Mouse (Mus musculus): ENCODE results near the gene Fyb.

Fyb gene

DNA sequence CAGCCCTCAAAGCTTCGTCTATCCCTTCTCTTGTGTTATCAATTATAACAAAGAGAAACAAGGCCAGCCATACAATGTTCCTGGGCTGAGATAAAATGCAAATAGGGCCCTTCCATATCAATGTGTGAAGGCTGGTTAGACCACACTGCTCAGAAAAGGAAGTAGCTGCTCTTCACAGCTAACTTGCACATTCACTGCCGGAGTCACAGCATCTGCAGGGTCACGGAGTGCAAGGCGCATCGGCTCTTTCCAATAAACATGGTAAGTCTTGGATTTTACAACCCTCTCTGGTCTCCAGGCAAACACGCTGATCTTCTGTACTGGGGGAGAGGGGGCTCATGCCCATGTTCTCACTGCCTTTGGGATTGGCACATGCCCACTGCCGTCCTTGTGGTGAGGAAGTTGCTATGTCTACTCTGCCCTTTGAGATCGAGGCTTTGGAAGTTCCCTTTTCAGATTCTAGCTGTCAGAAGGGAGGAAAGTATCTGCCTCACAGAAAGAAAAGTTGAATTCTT is at the start of gene Fyb:
Fyb (plus strand) TSS at position 201 of the 515 bp plus-strand sequence.
- no peak for DNase-seq (ENCODE audit: extremely low read depth, low read depth, low spot score)

DNA sequence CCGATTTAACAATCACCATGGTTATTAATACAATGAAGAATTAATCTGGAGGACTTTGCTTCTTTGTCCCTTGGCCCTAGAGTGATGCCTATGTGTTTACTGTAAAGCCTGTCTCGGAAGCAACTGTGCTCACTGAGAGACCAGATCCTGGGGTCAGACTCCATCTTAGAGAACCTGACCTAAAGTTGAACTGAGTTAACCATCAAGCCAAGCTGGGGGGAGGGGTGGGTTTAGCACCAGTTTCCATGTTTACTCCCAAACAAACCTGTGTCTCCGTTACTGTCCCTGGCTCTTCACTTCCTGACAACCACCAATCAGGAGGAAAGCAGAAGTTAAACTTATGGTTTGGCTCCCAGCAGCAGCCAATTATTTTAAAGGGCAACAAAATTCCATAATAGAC is 39.1 kb upstream of the Fyb start:
- no peak for DNase-seq (ENCODE audit: extremely low read depth, low read depth, low spot score)

DNA sequence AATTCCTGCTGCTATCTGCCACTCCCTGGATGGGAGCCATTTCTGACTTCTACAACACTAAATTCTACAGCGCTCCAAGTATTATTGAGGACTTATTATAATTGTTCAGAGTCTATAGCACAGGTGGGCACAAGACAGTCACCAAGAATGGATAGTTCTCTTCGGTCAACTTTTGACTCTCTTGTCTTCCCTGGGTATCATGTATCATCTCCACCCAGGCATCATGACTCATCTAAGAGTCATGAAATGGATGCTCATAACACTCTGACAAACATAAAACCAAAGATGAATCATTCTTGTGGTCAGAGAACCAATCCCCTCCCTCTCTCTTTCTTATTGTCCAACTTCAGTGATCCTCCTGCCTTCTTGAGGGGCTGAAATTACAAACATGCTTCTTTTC is 30.3 kb upstream of the Fyb start:
- DNase-seq (ENCODE audit: extremely low read depth, low read depth, low spot score): no peak

DNA sequence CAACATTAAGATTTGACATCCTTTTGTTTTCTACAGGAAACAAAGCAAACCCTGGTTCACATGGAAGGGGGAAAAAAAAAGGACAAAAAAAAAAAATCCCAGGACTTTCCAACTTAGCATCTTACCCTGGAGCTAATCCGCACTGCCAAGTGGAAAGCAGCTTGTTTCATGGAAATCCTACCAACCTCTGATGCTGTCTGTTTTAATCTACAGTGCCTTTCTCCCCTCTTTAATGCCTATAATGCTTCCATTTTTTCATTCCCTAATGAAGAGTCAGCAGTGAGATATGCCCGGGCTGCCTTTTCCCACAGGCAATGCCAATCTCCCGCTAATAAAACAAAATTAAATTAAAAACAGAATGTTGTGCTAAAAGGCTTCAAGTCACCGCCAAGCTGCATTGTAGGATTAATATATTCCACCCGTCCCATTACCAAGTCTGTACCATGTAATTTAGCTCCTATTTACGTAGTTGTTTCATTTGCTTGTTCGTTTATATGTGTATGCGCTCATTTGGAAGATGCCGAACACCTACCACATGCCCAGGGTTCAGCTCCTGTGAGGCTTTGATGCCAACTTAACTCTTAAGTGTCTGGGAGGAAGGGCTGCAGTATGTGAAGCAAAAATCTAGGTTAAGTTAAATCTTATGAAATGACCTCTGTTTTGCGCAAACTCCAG is 24.1 kb upstream of the Fyb start:
- no peak for DNase-seq (ENCODE audit: extremely low read depth, low read depth, low spot score)

DNA sequence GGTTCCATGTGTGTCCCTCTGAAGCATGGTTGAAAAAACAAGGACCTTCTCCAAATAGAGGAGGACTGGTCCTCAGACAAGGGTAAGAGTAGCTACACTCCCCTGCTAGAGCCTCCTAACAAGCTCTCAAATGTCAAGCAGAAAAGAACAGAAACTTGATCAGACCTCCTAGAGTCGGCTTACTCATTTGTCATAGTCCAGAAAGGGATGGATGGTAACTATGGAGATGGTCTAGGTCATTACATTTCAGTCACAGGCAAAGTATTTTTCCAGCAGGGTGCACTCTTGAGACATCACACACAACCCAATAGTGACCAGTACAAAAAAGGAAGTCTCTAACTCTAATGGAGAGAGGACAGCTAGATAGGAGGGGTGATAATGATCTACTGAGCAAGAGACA is 21.9 kb upstream of the Fyb start:
- no peak for DNase-seq (ENCODE audit: extremely low read depth, low read depth, low spot score)

DNA sequence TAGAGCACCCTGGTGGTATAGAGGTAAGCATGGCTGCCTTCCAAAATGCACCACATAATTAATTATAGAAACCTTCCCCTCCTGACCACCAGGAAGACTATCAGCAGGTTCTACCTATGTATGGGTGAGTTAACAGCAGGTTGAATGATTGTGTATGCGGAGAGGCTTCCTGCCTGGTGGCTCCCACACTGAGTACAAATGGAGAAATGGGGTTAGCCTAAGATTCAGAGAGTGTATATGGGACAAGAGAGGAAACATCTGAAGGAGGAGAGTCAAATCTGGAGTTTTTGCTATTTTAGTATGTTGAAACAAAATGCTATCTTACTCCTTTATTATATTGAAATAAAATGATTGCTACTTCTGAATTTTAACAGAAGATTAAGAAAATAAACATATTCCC is 5.1 kb upstream of the Fyb start:
- DNase-seq (ENCODE audit: extremely low read depth, low read depth, low spot score): no peak

DNA sequence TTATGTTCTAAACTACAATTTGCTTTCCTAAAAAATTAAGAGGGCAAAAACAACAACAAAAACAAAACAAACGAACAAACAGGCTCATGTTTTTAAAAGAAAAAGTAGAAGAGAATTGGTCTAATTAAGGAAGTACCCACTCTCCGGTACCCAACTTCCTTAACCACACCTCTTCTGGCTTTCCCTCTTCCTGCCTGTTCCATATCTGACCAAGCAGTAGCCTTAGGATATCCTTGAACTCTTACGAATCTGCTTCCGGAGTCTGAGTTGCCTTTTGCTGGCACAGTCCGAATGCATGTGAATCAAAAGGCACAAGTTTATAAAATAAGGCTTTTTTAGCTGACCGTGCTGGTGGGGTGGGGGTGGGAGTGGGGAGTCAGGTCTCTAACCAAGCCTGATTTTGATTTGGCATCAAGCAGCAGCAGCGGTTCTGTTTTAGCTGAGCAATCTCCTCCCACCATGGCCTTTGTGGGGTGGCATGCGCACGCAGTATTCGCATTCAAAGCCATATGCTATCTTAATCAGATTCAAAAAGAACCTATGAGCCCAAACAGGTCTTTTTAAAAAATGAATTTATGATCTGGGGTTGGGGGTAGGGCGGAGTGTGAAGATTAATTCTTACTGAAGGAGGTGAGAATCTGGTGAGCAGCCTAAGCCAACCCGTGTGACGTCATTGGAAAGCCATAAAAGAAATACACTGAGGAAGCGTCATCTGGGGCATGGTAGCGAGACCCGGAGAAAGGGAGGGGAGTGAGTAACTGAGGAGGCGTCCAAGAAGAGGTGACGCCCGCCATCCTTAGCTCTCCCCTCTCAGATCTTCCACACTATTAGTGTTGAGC is 3.0 kb upstream of the Fyb start:
- DNase-seq (ENCODE audit: extremely low read depth, low read depth, low spot score): no peak

DNA sequence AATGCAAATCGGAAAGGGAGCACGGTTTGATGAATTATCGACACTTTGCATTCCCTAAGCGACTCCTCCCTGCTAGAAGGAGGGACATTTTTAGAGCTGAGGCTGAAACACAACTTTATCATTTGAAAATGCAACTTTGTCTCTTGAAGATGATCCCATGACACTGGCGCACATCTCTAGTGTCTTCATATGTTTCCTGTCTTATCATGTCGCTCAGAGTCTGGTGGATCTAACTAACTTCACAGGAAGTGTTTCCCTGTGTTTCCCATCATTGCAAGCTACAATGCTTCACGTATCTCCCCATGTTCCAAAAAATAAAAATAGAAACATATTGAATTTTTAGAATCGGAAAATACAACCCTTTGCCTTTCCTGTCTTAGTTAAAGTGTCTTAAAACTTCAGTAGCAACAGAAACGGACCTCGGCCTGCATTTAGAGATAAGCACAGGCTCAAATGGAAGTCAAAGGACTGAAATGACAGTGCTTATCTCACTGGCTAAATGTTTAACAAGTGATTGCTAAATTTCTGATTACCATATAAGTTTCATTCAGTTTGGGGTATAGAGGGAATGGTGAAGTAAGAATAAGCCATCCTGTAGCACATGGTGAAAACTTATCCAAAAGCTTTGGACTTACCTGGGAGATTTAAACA is 2.0 kb upstream of the Fyb start:
- no peak for DNase-seq (ENCODE audit: extremely low read depth, low read depth, low spot score)

DNA sequence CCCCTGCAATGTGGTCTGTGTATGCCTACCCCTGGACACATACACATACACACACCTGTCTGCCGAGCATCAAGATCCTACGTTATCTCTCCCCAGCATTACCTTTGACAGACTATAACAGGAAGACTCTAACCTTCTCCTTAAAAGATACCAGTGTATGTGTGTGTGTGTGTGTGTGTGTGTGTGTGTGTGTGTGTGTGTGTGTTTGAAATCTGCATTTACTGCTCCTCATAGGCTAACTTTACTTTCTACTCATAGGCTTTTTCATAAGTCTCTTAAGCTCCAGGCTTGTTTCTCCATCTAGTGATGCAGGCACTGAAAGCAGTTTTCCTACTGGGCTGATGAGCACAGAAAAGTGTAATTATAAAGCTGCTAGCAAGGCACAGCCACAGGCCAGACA is 2.1 kb downstream of the Fyb start:
- no peak for DNase-seq (ENCODE audit: extremely low read depth, low read depth, low spot score)

DNA sequence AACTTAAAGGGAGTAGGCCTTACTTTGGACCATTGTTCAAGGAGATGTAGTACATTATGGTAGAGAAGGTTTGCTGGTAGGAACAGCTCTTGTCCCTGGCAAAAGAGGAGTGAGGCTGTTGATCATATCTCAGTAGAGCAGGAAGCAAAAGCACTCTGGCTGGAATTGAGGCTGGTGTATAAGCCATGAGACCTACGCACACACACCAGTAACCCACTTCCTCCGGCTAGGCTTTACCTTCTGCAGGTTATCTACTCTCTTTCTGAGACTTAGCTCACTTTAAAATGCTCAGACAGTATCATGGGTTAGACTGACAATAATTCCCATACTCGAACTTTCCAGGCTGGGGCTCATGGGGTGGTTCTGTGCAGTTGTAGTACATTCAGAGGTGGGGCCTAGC is 2.7 kb downstream of the Fyb start:
- DNase-seq (ENCODE audit: extremely low read depth, low read depth, low spot score): no peak

DNA sequence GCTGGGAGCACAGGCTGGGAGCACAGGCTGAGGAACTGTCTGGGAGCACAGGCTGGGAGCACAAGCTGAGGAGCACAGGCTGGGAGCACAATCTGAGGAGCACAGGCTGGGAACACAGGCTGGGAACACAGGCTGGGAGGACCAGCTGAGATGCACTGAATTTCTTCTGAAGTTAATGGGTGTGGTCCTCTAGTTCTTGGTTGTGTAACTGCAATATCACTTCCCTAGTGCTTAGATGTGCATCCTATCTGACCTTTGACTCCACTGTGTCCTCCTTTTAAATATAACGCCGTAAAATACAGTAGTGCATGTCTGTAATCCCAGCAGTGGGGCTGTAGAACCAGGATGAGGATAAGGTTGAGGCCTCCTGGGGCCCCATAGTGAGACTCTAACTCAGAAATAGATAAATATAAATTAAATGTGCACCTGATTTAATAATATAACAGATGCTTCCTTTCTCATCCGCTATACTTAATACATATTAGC is 11.2 kb downstream of the Fyb start:
- DNase-seq (ENCODE audit: extremely low read depth, low read depth, low spot score): no peak

DNA sequence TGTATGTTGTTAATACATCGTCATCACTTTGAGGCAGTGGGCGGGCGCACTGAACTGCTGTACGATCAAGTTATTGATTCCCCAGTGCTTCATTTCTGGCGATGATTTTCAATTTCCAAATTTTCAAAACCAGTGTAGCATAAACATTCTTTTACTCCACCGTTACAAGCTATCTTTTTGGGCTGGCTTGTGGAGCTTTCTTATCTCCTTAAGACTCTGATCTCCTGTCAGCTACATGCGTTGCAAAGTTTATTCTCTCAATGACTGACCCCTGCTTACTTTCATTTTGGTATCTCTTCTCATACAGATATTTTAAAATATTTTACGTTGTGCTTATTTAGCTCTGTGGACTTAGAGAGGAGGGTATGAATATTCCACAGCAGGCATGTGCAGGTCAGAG is 11.9 kb downstream of the Fyb start:
- DNase-seq (ENCODE audit: extremely low read depth, low read depth, low spot score): no peak

DNA sequence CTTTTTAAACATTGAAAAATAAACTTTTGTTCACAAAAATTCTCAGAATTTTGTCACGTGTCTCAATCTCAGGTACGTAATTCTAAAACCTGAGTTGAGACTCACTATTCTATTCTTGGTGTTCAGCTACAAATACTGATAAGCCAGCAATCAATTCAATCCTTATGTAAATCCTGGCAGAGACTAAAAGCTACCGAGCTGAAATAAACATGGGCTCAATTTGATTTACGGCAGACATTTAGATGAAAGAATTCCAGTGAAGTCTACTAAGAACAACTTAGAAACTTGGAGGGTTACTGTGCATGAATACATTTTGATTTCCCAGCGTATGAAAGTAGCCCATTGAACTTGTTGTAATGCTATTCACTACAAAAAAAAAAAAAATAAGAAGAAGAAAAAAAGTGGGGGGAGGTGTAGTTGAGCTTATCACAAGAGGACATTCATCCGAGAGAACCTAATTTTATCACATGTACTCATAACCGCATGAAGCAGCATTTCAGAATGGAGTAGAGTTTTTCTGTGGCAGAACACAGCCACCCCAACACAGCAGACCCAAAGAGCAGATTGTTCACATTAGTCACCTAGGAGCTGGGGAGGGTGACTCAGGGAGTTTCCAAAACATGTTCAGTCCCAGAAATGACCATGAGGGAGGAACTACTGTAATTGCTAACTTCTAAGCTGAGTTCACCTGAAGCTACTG is 17.1 kb downstream of the Fyb start:
- no peak for DNase-seq (ENCODE audit: extremely low read depth, low read depth, low spot score)

DNA sequence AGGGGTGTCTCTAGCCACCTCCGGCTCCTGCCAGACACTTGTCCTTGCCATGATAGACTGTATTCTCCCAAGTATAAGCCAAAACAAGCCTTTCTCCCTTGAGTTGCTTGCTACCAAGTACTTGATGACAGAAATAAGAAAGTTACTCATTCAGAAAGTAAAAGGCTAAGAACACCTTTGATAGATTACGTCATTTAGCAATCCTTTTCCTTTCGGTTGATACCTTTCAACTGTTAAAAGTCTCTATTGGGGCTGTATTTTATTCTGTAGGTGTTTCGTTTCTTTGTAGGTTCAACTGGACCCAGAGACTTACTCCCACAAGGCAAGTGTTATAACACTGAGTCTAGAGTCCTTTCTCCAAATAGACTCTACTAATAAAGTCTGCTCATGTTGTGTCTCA is 26.3 kb downstream of the Fyb start:
- no peak for DNase-seq (ENCODE audit: extremely low read depth, low read depth, low spot score)

DNA sequence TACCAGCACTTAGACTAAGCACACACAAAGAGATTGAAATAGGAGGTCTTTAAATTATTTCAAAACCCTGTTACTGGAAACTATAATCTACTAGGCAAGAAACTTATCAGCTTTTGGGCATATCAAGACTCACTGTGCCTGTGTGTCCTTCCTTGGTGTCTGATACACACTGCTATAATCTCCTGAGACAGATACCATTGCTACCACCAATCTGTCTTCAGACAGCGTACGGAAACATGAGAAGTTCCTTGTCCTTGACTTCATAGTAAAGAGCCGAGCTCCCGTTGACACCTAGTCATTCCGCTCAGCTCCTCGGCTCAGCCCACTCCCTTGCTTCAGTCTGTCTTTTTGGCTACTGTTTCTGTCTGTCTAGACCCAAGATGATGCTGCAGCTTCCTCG is 29.2 kb downstream of the Fyb start:
- no peak for DNase-seq (ENCODE audit: extremely low read depth, low read depth, low spot score)

DNA sequence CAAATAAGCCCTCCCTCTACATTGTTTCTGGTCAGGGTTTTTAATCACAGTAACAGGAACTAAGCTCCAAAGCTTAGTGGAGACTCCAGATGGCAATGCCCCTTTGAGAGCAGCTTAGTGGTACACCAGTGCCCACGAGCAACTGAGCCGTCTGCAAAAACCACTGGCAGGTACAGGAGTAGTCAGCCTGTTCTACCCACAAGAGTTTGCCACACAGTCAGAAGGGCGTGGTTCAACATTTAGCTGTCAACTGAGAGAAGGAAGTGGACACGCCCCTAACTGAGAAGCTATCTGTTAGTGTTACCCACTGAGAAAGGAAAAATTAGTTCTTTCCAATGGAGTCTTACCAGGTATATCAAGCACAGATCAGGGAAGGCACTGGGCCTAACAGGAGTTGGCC is 32.1 kb downstream of the Fyb start:
- no peak for DNase-seq (ENCODE audit: extremely low read depth, low read depth, low spot score)

DNA sequence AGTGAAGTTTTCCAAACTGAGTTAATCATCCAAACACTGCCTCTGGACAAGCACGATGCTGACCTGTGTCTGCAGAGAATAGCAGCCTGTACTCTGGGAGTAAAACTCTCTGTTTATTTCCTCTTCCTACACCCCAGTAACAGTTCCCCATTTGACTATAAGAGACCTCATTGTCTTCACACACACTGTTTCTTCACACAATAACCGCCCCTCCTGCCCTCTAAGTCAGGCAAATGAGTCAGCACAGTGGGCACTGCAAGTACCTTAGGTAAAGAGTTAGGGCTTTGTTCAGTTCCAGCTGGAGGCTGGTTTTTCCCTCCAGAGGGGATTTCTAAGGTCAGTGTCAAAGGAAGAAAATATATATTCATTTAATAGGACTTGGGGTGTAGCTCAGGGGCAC is 32.9 kb downstream of the Fyb start:
- DNase-seq (ENCODE audit: extremely low read depth, low read depth, low spot score): no peak

DNA sequence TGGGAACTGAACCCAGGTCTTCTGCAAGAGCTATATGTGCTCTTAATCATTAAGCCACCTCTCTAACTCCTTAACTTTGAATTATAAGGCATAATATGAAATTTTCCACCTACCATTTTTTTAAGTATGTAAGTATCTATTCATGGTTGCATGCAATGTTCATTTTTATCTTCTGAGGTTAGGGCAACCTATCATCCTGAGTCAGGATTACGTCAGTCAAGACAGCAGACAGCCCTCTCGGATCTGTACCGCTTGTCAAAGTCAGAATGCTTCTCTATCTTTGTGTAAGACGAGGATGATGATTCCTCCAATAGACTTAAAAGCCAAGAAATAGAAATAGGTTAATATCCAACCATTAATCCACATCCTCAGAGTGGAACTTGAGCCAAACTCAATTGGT is 33.6 kb downstream of the Fyb start:
- DNase-seq (ENCODE audit: extremely low read depth, low read depth, low spot score): no peak

DNA sequence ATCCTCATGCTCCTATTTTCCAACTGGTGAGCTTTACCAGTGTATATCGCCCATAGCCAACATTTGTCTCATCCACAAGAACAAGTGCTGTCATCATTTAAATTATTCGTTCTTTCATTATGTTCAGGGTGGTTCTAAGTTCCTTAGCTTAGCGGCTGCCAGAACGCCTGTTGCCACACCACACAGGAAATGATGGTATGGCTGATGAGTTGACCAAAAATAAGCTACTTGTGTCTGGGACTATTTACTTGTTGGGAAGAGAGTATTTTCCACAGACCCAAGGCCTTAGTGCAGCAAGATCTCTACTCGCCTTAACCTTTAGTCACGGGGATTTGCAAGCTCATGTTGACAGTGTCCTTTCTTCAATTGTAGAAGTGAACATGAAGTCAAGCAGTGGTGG is 34.3 kb downstream of the Fyb start:
- DNase-seq (ENCODE audit: extremely low read depth, low read depth, low spot score): no peak

DNA sequence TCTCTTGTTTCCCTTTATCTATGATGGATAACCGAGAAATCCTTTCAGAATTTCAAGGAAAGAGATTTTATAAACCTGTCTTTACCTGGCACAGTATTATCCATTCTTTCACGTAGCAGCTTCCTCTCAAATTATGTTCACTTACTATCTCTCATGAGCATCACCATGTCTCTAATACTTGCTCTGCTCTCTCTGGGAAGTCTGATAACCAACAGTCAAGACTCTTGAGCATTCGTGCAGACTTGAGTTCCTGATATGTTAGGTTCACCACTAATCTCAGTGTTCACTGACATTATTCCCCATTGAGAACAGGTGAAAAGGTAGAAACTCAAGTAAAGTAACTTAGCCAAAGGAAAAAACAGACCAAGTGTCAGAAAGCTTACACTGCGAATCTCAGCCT is 34.9 kb downstream of the Fyb start:
- DNase-seq (ENCODE audit: extremely low read depth, low read depth, low spot score): no peak

DNA sequence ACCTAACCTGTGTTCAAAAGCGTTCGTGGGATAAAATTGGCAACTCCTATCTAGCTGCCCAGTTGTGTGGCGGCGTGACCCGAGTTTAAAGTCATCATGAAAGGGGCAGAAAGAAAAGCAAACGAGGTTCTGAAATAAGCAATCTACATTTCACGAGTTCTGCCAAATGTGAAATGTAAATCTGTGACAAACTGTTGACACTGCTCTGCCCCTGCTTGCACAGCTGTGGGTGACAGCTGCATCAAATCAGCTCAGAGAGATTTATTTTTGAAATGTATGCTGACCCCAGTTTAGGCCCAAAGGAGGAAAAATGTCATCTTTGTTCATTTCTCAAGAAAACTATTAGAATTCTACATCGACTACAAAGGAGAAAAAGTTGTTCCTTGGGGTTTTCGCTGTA is 36.5 kb downstream of the Fyb start:
- DNase-seq (ENCODE audit: extremely low read depth, low read depth, low spot score): no peak
